Mouse (Mus musculus) stomach, postnatal 0 days (tissue): ENCODE measurements around the gene Ccdc163.

ENCODE experiments used
- CTCF ChIP-seq: IDR thresholded peaks from 2 replicates; pipeline ENCODE4 v1.5.1; 2016; ENCODE audit warnings: antibody characterized with exemption, low read depth, mild to moderate bottlenecking, moderate library complexity
- EP300 ChIP-seq: optimal IDR thresholded peaks from 2 replicates; pipeline ENCODE3; 2016; ENCODE audit warnings: antibody characterized with exemption

GRCm38 (mm10) chr4:116776391-116776790 is 68.1 kb downstream of the Ccdc163 start:
- peak; percentile 28; the same call in 1 of the 2 replicates for TF ChIP-seq CTCF
- TF ChIP-seq EP300: no peak
